14 mouse cellular contexts compared by ENCODE assay signal in the genomic region with DNA sequence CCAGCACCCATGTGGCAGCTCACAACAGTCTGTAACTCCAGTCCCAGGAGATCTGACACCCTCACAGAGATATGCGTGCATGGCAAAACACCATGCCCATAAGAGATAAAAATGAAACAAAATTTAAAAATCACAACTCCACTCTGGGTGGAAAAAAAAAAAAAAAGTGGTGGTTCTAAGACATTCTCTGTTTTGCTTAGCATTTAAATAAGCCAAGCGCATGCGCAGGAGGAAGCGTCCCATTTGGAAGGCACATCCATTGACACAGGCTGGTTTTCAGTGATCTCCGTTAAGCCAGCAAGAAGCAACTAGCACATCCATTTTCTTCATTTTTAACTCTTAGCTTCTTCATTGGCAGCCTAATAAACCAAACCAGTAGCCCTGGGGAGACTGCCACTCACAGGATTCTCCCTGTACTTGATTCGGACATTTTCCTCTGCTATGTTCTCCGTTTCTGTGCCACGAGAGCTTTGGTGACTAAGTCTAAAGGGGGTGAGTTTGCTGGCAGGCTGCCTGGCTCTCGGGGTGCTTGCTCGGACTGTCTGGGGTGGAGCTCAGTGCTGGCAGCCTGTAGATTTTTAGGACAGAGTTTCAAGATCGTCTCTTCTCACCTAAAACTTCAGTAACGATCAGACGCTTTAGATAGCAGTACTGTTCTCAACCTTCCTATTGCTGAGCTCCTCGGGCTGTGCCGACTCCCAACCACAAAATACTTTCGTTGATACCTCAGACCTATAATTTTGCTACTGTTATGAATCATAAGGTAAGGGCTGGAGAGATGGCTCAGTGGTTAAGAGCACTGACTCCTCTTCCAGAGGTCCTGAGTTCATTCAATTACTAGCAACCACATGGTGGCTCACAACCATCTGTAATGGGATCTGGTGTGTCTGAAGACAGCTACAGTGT. TPM values are rescaled to one million over a fixed set of nuclear protein-coding genes. Genes with fewer than 3 reads are reported as not detected.
DNase-seq lines count a peak whose midpoint lies in the region; ATAC-seq and TF ChIP-seq lines count a peak whose summit lies in the region.
"Had no signal": no experiment of that assay in that cellular context is flagged by ENCODE, and none has a peak within 500 bp of the region (broad histone marks: within the 10 kb centered on the region; RNA-seq: fewer than 3 reads in every experiment).

No protein-coding gene starts in this region.

- intact Hi-C loops in left cerebral cortex, postnatal 25 days (cut with DNase I) = no loop called here
- intact Hi-C loops in left cerebral cortex, postnatal 36 days (cut with DNase I) = no loop called here

- no peak for TF ChIP-seq CTCF in CH12.LX (conservative IDR thresholded peaks at IDR 0.05 in 1 of 2, IDR thresholded peaks at IDR 0.05 in 1 of 2; ENCODE audit: low read depth in 2 of 2, low read length in 2 of 2)

- no peak for ATAC-seq in granulocyte monocyte progenitor cell, adult 5-6 weeks (replicated peaks; ENCODE audit: poor library complexity, severe bottlenecking)

- peaks cover 0 to 5% of the 10 kb centered on the region in 2 experiments for H3K36me3 ChIP-seq in CH12.LX (replicated peaks in 1 of 2; ENCODE audit: control insufficient read depth in 1 of 2, insufficient read depth in 1 of 2, low read length in 1 of 2)
- H3K36me3 ChIP-seq: G1E had no signal

- H3K4me3 ChIP-seq in CH12.LX (replicated peaks in 1 of 3; ENCODE audit: low read depth in 2 of 3, low read length in 2 of 3, poor library complexity in 1 of 3) = no peak overlapping the region
- H3K4me3 ChIP-seq: heart, embryonic 10.5 days; kidney, embryonic 15.5 days had no signal

- peak overlapping the region; percentile 68 for H3K4me2 ChIP-seq in CH12.LX (ENCODE audit: insufficient read depth, low read depth, poor library complexity, severe bottlenecking)
- H3K4me2 ChIP-seq: kidney, embryonic 15.5 days; midbrain, embryonic 11.5 days had no signal

- H3K9ac ChIP-seq in CH12.LX (ENCODE audit: insufficient read depth, low read depth) = no peak overlapping the region
- H3K9ac ChIP-seq: kidney, embryonic 15.5 days had no signal

- peaks cover 6% of the 10 kb centered on the region for H3K9me3 ChIP-seq in CH12.LX (replicated peaks; ENCODE audit: low read length)

- H3K27me3 ChIP-seq in CH12.LX (replicated peaks) = no peaks in the 10 kb centered on the region
- H3K27me3 ChIP-seq: kidney, embryonic 15.5 days had no signal

- peaks cover 0 to 2% of the 10 kb centered on the region in 2 experiments; a peak in 3 of 4 replicates for H3K4me1 ChIP-seq in CH12.LX (ENCODE audit: control insufficient read depth in 1 of 2, insufficient read depth in 2 of 2)
- H3K4me1 ChIP-seq: heart, embryonic 10.5 days had no signal

- DNase-seq in left cerebral cortex, postnatal 25 days (ENCODE audit: low spot score in 2 of 2) = peak; percentile 24 to 70
- no peak for DNase-seq in left cerebral cortex, adult 8-10 months (ENCODE audit: low spot score in 2 of 2)
- peak; percentile 50 for DNase-seq in CH12.LX (ENCODE audit: extremely low read depth)
- peak; percentile 42 to 54 for DNase-seq in adrenal gland, adult 18-20 months (ENCODE audit: low spot score in 2 of 2)
- DNase-seq in left cerebral cortex, postnatal 36 days (ENCODE audit: low spot score in 2 of 2) = peak; percentile 30 to 37
- no peak for DNase-seq in retina, embryonic 14.5 days (ENCODE audit: low spot score)
- DNase-seq in heart, adult 8-10 months (ENCODE audit: low spot score) = no peak
- DNase-seq: thymus, adult 2 months had no signal

- no peak; the same call in 1 of the 2 replicates for TF ChIP-seq RAD21 in CH12.LX (IDR thresholded peaks at IDR 0.05; ENCODE audit: low read depth, low read length)

- in situ Hi-C loops in CH12.LX (cut with MboI; ENCODE audit: low pct_ligation_motif_present, low pct_unique_long_range_greater_than_20kb, low sequenced_read_pairs) = no loop called here

- peak; percentile 73 for TF ChIP-seq EP300 in CH12.LX (IDR thresholded peaks at IDR 0.05; ENCODE audit: low read length)

- no peak for TF ChIP-seq POLR2A in CH12.LX (IDR thresholded peaks at IDR 0.05; ENCODE audit: low read depth, low read length)

- no peak overlapping the region for H3K27ac ChIP-seq in CH12.LX (ENCODE audit: insufficient read depth, low read depth)
- H3K27ac ChIP-seq: heart, embryonic 10.5 days; kidney, embryonic 15.5 days had no signal

- dilution Hi-C loops in CH12.LX (cut with MboI; ENCODE audit: extremely low pct_ligation_motif_present, extremely low pct_unique_long_range_greater_than_20kb, low sequenced_read_pairs) = no loop called here

- H3K79me2 ChIP-seq in CH12.LX (replicated peaks; ENCODE audit: control insufficient read depth, extremely low read depth, insufficient read depth, poor library complexity, severe bottlenecking) = no peaks in the 10 kb centered on the region

TF ChIP-seq in CH12.LX, 34 proteins besides CTCF, POLR2A, EP300 and RAD21:
- TF ChIP-seq ZC3H11A (IDR thresholded peaks at IDR 0.05; ENCODE audit: low read depth, low read length) = no peak
- peak; percentile 74 for TF ChIP-seq JUN (IDR thresholded peaks at IDR 0.05; ENCODE audit: insufficient read depth, low read depth, low read length)
- TF ChIP-seq USF1 (IDR thresholded peaks at IDR 0.05; ENCODE audit: low read depth, low read length) = no peak
- TF ChIP-seq IRF4 (IDR thresholded peaks at IDR 0.05; ENCODE audit: low read depth, low read length) = peak; percentile 86
- TF ChIP-seq KAT2A (IDR thresholded peaks at IDR 0.05; ENCODE audit: insufficient replicate concordance, low read length) = no peak
- TF ChIP-seq ZNF384 (IDR thresholded peaks at IDR 0.05; ENCODE audit: low read depth, low read length) = peak; percentile 87
- no peak for TF ChIP-seq MAX (IDR thresholded peaks at IDR 0.05; ENCODE audit: low read length)
- TF ChIP-seq BHLHE40 (IDR thresholded peaks at IDR 0.05; ENCODE audit: low read depth, low read length) = peak; percentile 59; the same call in 1 of the 2 replicates
- no peak for TF ChIP-seq ZMIZ1 (IDR thresholded peaks at IDR 0.05; ENCODE audit: low read depth, low read length)
- peak; percentile 32; the same call in 1 of the 2 replicates for TF ChIP-seq MYC (IDR thresholded peaks at IDR 0.05; ENCODE audit: low read depth, low read length)
- TF ChIP-seq ELF1 (IDR thresholded peaks at IDR 0.05; ENCODE audit: low read depth, low read length) = no peak
- no peak for TF ChIP-seq UBTF (IDR thresholded peaks at IDR 0.05; ENCODE audit: low read depth, low read length)
- no peak for TF ChIP-seq TCF12 (IDR thresholded peaks at IDR 0.05; ENCODE audit: low read depth, low read length)
- TF ChIP-seq NRF1 (IDR thresholded peaks at IDR 0.05; ENCODE audit: low read depth, low read length) = peak; percentile 86
- TF ChIP-seq SMC3 (IDR thresholded peaks at IDR 0.05; ENCODE audit: low read depth, low read length) = no peak
- peak; percentile 86 for TF ChIP-seq JUND (conservative IDR thresholded peaks at IDR 0.05; ENCODE audit: low read depth, low read length)
- peak; percentile 79 for TF ChIP-seq MAFK (IDR thresholded peaks at IDR 0.05; ENCODE audit: insufficient replicate concordance, low read length)
- no peak for TF ChIP-seq MXI1 (IDR thresholded peaks at IDR 0.05; ENCODE audit: low read depth, low read length)

RNA-seq across cellular contexts. Expression of gene Afap1l2, which starts 47.4 kb away (rescaled TPM):
- total RNA-seq in left cerebral cortex, postnatal 25 days (2021) = 10 to 100 TPM in 1 of 2 experiments, 1 to 10 TPM in 1; 9.8 to 10.8 TPM
- 10 to 100 TPM in 1 of 4 experiments, 1 to 10 TPM in 3; 6.8 to 10.2 (median 8.2) TPM for total RNA-seq in left cerebral cortex, adult 8-10 months (2022)
- total RNA-seq in CH12.LX (2012; rRNA removed) = 2.6 and 3.1 TPM in 2 replicates
- total RNA-seq in CH12.LX (2014; rRNA removed) = 0.17 and 0.22 TPM in 2 replicates
- polyA plus RNA-seq in CH12.LX (2012; ENCODE audit: insufficient read length, low read depth) = 0.44 and 0.48 TPM in 2 replicates
- 10 to 100 TPM; 36.0 to 43.6 TPM for total RNA-seq in adrenal gland, adult 18-20 months (2021)
- total RNA-seq in left cerebral cortex, postnatal 36 days (2021) = 10 to 100 TPM in 1 of 2 experiments, 1 to 10 TPM in 1; 6.7 to 10.2 TPM
- not detected in 2 replicates for total RNA-seq in granulocyte monocyte progenitor cell, adult 5-6 weeks (2014; fragmentation: Nextera tagmentation)
- total RNA-seq in granulocyte monocyte progenitor cell, adult 5-6 weeks (2017) = not detected in 2 replicates
- total RNA-seq in heart, adult 8-10 months (2022) = 1 to 10 TPM; 2.8 to 4.4 (median 3.5) TPM
- total RNA-seq: hematopoietic stem cell, adult 5-6 weeks had no signal
- polyA plus RNA-seq: G1E had no signal

Comparison
In these comparisons a context has a peak if more than half of its experiments do, and no peak if none do; other contexts are left out.
1. DNase-seq: peak in left cerebral cortex, postnatal 25 days (2 of 2), CH12.LX (single experiment), adrenal gland, adult 18-20 months (2 of 2) and left cerebral cortex, postnatal 36 days (2 of 2); none in left cerebral cortex, adult 8-10 months (0 of 2), retina, embryonic 14.5 days (single experiment) and heart, adult 8-10 months (single experiment).